Comparison of ENCODE assay signal across 12 mouse cellular contexts in genomic region chr2:7082376-7083025, GRCm38 (mm10).
DNase-seq lines count a peak whose midpoint lies in the region; ATAC-seq and TF ChIP-seq lines count a peak whose summit lies in the region.
"Had no signal": no experiment of that assay in that cellular context is flagged by ENCODE, and none has a peak within 500 bp of the region (broad histone marks: within the 10 kb centered on the region; RNA-seq: fewer than 3 reads in every experiment).

No protein-coding gene starts in this region.

- no peaks in the 10 kb centered on the region; the same call in 1 of the 2 replicates for H3K4me1 ChIP-seq in embryonic facial prominence, embryonic 11.5 days (ENCODE audit: control insufficient read depth, insufficient read depth, low read length)
- H3K4me1 ChIP-seq in embryonic facial prominence, embryonic 10.5 days, result peaks cover 24% of the 10 kb centered on the region
- peaks cover 4% of the 10 kb centered on the region for H3K4me1 ChIP-seq in hindbrain, embryonic 11.5 days (replicated peaks; ENCODE audit: control insufficient read depth, insufficient read depth, low read length)
- peaks cover 12% of the 10 kb centered on the region for H3K4me1 ChIP-seq in hindbrain, embryonic 16.5 days (ENCODE audit: control insufficient read depth, insufficient read depth, low read depth, low read length)
- peaks cover 5% of the 10 kb centered on the region for H3K4me1 ChIP-seq in testis, adult 2 months (ENCODE audit: control insufficient read depth, insufficient read depth, low read length)
- H3K4me1 ChIP-seq in kidney, embryonic 15.5 days, result peaks cover 24% of the 10 kb centered on the region

- H3K9me3 ChIP-seq in embryonic facial prominence, embryonic 11.5 days (replicated peaks; ENCODE audit: control insufficient read depth, low read length), result no peaks in the 10 kb centered on the region
- peaks cover 3% of the 10 kb centered on the region; the same call in 1 of the 2 replicates for H3K9me3 ChIP-seq in embryonic facial prominence, embryonic 10.5 days
- H3K9me3 ChIP-seq in hindbrain, embryonic 11.5 days (ENCODE audit: control insufficient read depth, low read length), result 0 out of 2 replicates have a peak, but pooled peaks cover 2% of the 10 kb centered on the region
- peaks cover 2% of the 10 kb centered on the region for H3K9me3 ChIP-seq in hindbrain, embryonic 16.5 days (ENCODE audit: control insufficient read depth, low read length)
- no peaks in the 10 kb centered on the region; the same call in 1 of the 2 replicates for H3K9me3 ChIP-seq in kidney, embryonic 15.5 days (replicated peaks)

- ATAC-seq in embryonic facial prominence, embryonic 11.5 days (replicated peaks; ENCODE audit: insufficient number of reproducible peaks, low FRiP score, low TSS enrichment, low read depth), result no peak
- ATAC-seq in hindbrain, embryonic 11.5 days (ENCODE audit: low FRiP score), result no peak
- ATAC-seq in hindbrain, embryonic 16.5 days, result no peak
- ATAC-seq in kidney, embryonic 15.5 days (replicated peaks; ENCODE audit: low FRiP score), result no peak

- no peak for TF ChIP-seq CTCF in testis, adult 2 months (IDR thresholded peaks at IDR 0.05; ENCODE audit: control insufficient read depth, insufficient read depth, insufficient replicate concordance, low read depth, low read length)

- no peak overlapping the region for H3K4me3 ChIP-seq in embryonic facial prominence, embryonic 11.5 days (ENCODE audit: low read depth, low read length)
- no peak overlapping the region for H3K4me3 ChIP-seq in embryonic facial prominence, embryonic 10.5 days
- H3K4me3 ChIP-seq in hindbrain, embryonic 11.5 days (ENCODE audit: low read depth, low read length), result no peak overlapping the region
- H3K4me3 ChIP-seq in hindbrain, embryonic 16.5 days (ENCODE audit: low read length), result no peak overlapping the region
- no peak overlapping the region for H3K4me3 ChIP-seq in testis, adult 2 months (ENCODE audit: control insufficient read depth, low read depth, low read length)
- no peak overlapping the region for H3K4me3 ChIP-seq in kidney, embryonic 15.5 days (replicated peaks)

- 79% methylated on average over 9 of the region's 9 CpGs for WGBS in embryonic facial prominence, embryonic 11.5 days
- WGBS in embryonic facial prominence, embryonic 10.5 days, result 84% methylated on average over 9 of the region's 9 CpGs
- 81% methylated on average over 9 of the region's 9 CpGs for WGBS in hindbrain, embryonic 11.5 days
- 77% methylated on average over 9 of the region's 9 CpGs for WGBS in hindbrain, embryonic 16.5 days
- WGBS in kidney, embryonic 15.5 days, result 78% methylated on average over 9 of the region's 9 CpGs

- no peak overlapping the region for H3K4me2 ChIP-seq in embryonic facial prominence, embryonic 11.5 days (ENCODE audit: low read depth, low read length)
- H3K4me2 ChIP-seq in hindbrain, embryonic 11.5 days (replicated peaks; ENCODE audit: low read depth, low read length), result no peak overlapping the region
- no peak overlapping the region for H3K4me2 ChIP-seq in hindbrain, embryonic 16.5 days (ENCODE audit: low read length)
- H3K4me2 ChIP-seq in kidney, embryonic 15.5 days, result no peak overlapping the region

- no peak overlapping the region for H3K27ac ChIP-seq in embryonic facial prominence, embryonic 11.5 days (replicated peaks; ENCODE audit: low read depth, low read length)
- no peak overlapping the region; the same call in 1 of the 2 replicates for H3K27ac ChIP-seq in embryonic facial prominence, embryonic 10.5 days (replicated peaks)
- no peak overlapping the region for H3K27ac ChIP-seq in hindbrain, embryonic 11.5 days (ENCODE audit: low read depth, low read length)
- no peak overlapping the region for H3K27ac ChIP-seq in hindbrain, embryonic 16.5 days (ENCODE audit: low read depth, low read length)
- peak overlapping the region; percentile 64 for H3K27ac ChIP-seq in testis, adult 2 months (ENCODE audit: control insufficient read depth, insufficient read depth, low read depth, low read length)
- H3K27ac ChIP-seq in kidney, embryonic 15.5 days, result no peak overlapping the region

- H3K36me3 ChIP-seq in embryonic facial prominence, embryonic 11.5 days (replicated peaks; ENCODE audit: control insufficient read depth, insufficient read depth, low read depth, low read length), result no peaks in the 10 kb centered on the region
- H3K36me3 ChIP-seq in embryonic facial prominence, embryonic 10.5 days (replicated peaks), result no peaks in the 10 kb centered on the region
- no peaks in the 10 kb centered on the region for H3K36me3 ChIP-seq in hindbrain, embryonic 11.5 days (ENCODE audit: control insufficient read depth, insufficient read depth, low read length)
- no peaks in the 10 kb centered on the region for H3K36me3 ChIP-seq in hindbrain, embryonic 16.5 days (ENCODE audit: control insufficient read depth, insufficient read depth, low read length)
- no peaks in the 10 kb centered on the region for H3K36me3 ChIP-seq in testis, adult 2 months (ENCODE audit: control insufficient read depth, insufficient read depth, low read length)
- 0 out of 2 replicates have a peak, but pooled peaks cover under 1% of the 10 kb centered on the region for H3K36me3 ChIP-seq in kidney, embryonic 15.5 days

- DNase-seq in embryonic facial prominence, embryonic 11.5 days (ENCODE audit: low spot score), result no peak
- no peak for DNase-seq in embryonic facial prominence, embryonic 10.5 days (ENCODE audit: low spot score)
- no peak for DNase-seq in hindbrain, embryonic 11.5 days (ENCODE audit: low spot score)
- DNase-seq in testis, postnatal 10 days (ENCODE audit: low spot score), result no peak
- DNase-seq in urinary bladder, adult 18-20 months (ENCODE audit: low spot score in 2 of 2), result no peak
- DNase-seq: adrenal gland, postnatal 25 days; kidney, postnatal 14 days; spleen, adult 18-20 months; thymus, postnatal 4 days had no signal

- no peaks in the 10 kb centered on the region for H3K27me3 ChIP-seq in embryonic facial prominence, embryonic 11.5 days (ENCODE audit: control insufficient read depth, insufficient read depth, low read length)
- H3K27me3 ChIP-seq in embryonic facial prominence, embryonic 10.5 days (replicated peaks; ENCODE audit: low read depth, poor library complexity, severe bottlenecking), result peaks cover 6% of the 10 kb centered on the region; the same call in 1 of the 2 replicates
- H3K27me3 ChIP-seq in hindbrain, embryonic 11.5 days (ENCODE audit: control insufficient read depth, insufficient read depth, low read length), result no peaks in the 10 kb centered on the region
- no peaks in the 10 kb centered on the region for H3K27me3 ChIP-seq in hindbrain, embryonic 16.5 days (replicated peaks; ENCODE audit: control insufficient read depth, insufficient read depth, low read length)
- H3K27me3 ChIP-seq in testis, adult 2 months (ENCODE audit: control insufficient read depth, insufficient read depth, low read length), result no peaks in the 10 kb centered on the region
- no peaks in the 10 kb centered on the region for H3K27me3 ChIP-seq in kidney, embryonic 15.5 days

- H3K9ac ChIP-seq in embryonic facial prominence, embryonic 11.5 days (replicated peaks; ENCODE audit: low read length), result 0 out of 2 replicates have a peak overlapping the region, but pooled peaks have one; percentile 4
- peak overlapping the region; percentile 23; the same call in 1 of the 2 replicates for H3K9ac ChIP-seq in hindbrain, embryonic 11.5 days (ENCODE audit: low read depth, low read length)
- no peak overlapping the region for H3K9ac ChIP-seq in hindbrain, embryonic 16.5 days (ENCODE audit: low read depth, low read length)
- H3K9ac ChIP-seq in kidney, embryonic 15.5 days, result no peak overlapping the region

- TF ChIP-seq POLR2A in testis, adult 2 months (IDR thresholded peaks at IDR 0.05; ENCODE audit: control insufficient read depth, low read depth, low read length), result no peak

Comparison
In these comparisons a context has a peak if more than half of its experiments do, and no peak if none do; other contexts are left out.
1. H3K9ac ChIP-seq: peak in embryonic facial prominence, embryonic 11.5 days (single experiment) and hindbrain, embryonic 11.5 days (single experiment); none in hindbrain, embryonic 16.5 days (single experiment) and kidney, embryonic 15.5 days (single experiment).